Mouse (Mus musculus): ENCODE measurements around the gene Vdr.

GRCm38 (mm10) chr15:97922421-97922820 lies 12.0 kb upstream of the Vdr start:
- TF ChIP-seq CTCF (IDR thresholded peaks at IDR 0.05) (no peak), POLR2A (IDR thresholded peaks at IDR 0.05; ENCODE audit: insufficient read depth, low read depth, low read length) (no peak), EP300 (IDR thresholded peaks at IDR 0.05; ENCODE audit: insufficient read depth, low read depth, low read length) (no peak)

All from heart, adult 2 months (tissue).